ENCODE assay signal across 11 mouse cellular contexts in the genomic region with DNA sequence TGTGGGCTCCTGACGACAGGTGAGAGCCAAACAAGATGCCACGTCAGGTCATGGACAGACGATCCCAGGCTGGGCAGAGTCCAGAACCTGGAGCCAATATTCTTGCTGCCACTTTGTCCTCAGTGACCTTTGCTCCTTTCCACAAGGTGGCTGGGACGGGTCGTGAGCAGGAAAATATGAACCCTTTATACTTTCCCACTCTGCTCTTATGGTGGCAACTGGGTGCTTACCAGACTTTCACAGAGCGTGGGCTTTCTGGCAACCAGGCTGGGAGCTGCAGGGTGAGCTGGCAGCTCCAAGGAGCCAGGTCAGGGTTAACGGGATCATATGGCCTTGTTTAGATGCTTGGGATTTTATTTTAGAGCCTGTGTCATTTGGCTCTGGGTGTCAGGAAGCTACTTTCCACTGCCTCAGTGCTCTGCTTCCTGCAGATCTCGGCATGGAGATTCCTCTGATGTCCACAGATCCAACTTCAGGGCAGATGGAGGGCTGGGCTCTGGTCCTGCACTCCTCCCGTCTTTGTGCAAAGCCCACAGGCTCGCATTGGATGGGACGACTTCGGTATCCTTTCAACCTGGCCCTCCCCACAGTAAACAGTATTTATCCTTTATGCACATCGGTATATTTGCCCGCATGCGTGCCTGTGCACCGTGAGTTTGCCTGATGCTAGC.
DNase-seq lines count a peak whose midpoint lies in the region.
"Had no signal": no experiment of that assay in that cellular context is flagged by ENCODE, and none has a peak within 500 bp of the region (broad histone marks: within the 10 kb centered on the region; RNA-seq: fewer than 3 reads in every experiment).

No protein-coding gene starts in this region.

- DNase-seq in adrenal gland, adult 8-10 months: peak; percentile 4
- no peak for DNase-seq in adrenal gland, postnatal 36 days
- peak; percentile 39 for DNase-seq in kidney, adult 11 months
- no peak for DNase-seq in kidney, postnatal 14 days
- DNase-seq in cerebellum, adult 11 months: peak; percentile 43
- peak; percentile 63 to 69 for DNase-seq in cerebellum, postnatal 14 days
- DNase-seq in right cerebral cortex, postnatal 25 days: no peak
- no peak for DNase-seq in layer of hippocampus, postnatal 25 days (ENCODE audit: extremely low spot score in 1 of 2, low spot score in 1 of 2)
- DNase-seq: layer of hippocampus, postnatal 36 days; lung, adult 2 months; lung, postnatal 36 days had no signal

Comparison
In these comparisons a context has a peak if more than half of its experiments do, and no peak if none do; other contexts are left out.
1. DNase-seq: peak in adrenal gland, adult 8-10 months (single experiment), kidney, adult 11 months (single experiment), cerebellum, adult 11 months (single experiment) and cerebellum, postnatal 14 days (2 of 2); none in adrenal gland, postnatal 36 days (0 of 2), kidney, postnatal 14 days (single experiment), right cerebral cortex, postnatal 25 days (single experiment) and layer of hippocampus, postnatal 25 days (0 of 2).